Mouse (Mus musculus): ENCODE data around the gene Spout1. TPM values are rescaled to one million over a fixed set of nuclear protein-coding genes. Genes with fewer than 3 reads are reported as not detected.

Spout1 gene
- 28.0 and 40.8 TPM in 2 replicates for polyA plus RNA-seq (2012; rRNA removed; ENCODE audit: low replicate concordance)

GRCm38 (mm10) chr2:30177700-30178675 is at the start of gene Spout1:
Spout1 (minus strand) TSS chr2:30178459.

GRCm38 (mm10) chr2:30205629-30206357 is 27.5 kb upstream of the Spout1 start, which contains the start of gene Kyat1:
Kyat1 (minus strand) TSS chr2:30205847.

GRCm38 (mm10) chr2:30171371-30171996 is 6.8 kb downstream of the Spout1 start, which contains the start of gene Endog:
Endog (plus strand) TSS chr2:30171493.

GRCm38 (mm10) chr2:30133613-30134377 is 44.5 kb downstream of the Spout1 start, which contains the start of gene Tbc1d13:
Tbc1d13 (plus strand) TSS chr2:30133746.

GRCm38 (mm10) chr2:30124472-30125274 is 53.6 kb downstream of the Spout1 start, which contains the start of gene Zer1:
Zer1 (minus strand) TSS chr2:30124585.

Other genes with a start within 250 kb of the Spout1 start
- gene Gle1, start 243.0 kb downstream of the Spout1 start, polyA plus RNA-seq (2012; rRNA removed; ENCODE audit: low replicate concordance), result 31.3 TPM in 2 replicates
- gene Sptan1, start 212.9 kb downstream of the Spout1 start, polyA plus RNA-seq (2012; rRNA removed; ENCODE audit: low replicate concordance), result 236 and 374 TPM in 2 replicates
- 21.6 and 42.9 TPM in 2 replicates for gene Wdr34, start 129.6 kb downstream of the Spout1 start, polyA plus RNA-seq (2012; rRNA removed; ENCODE audit: low replicate concordance)
- gene Set, start 121.1 kb downstream of the Spout1 start, polyA plus RNA-seq (2012; rRNA removed; ENCODE audit: low replicate concordance), result 24.7 and 66.2 TPM in 2 replicates
- gene Pkn3, start 100.8 kb downstream of the Spout1 start, polyA plus RNA-seq (2012; rRNA removed; ENCODE audit: low replicate concordance), result 22.8 and 30.4 TPM in 2 replicates
- gene Zdhhc12, start 84.8 kb downstream of the Spout1 start, polyA plus RNA-seq (2012; rRNA removed; ENCODE audit: low replicate concordance), result 51.6 and 55.9 TPM in 2 replicates
- 60.2 and 82.4 TPM in 2 replicates for gene Zer1, start 53.9 kb downstream of the Spout1 start, polyA plus RNA-seq (2012; rRNA removed; ENCODE audit: low replicate concordance)
- 80.1 and 82.8 TPM in 2 replicates for gene Tbc1d13, start 44.7 kb downstream of the Spout1 start, polyA plus RNA-seq (2012; rRNA removed; ENCODE audit: low replicate concordance)
- 41.3 and 50.6 TPM in 2 replicates for gene Endog, start 7.0 kb downstream of the Spout1 start, polyA plus RNA-seq (2012; rRNA removed; ENCODE audit: low replicate concordance)
- gene Kyat1, start 27.4 kb upstream of the Spout1 start, polyA plus RNA-seq (2012; rRNA removed; ENCODE audit: low replicate concordance), result 32.9 and 33.7 TPM in 2 replicates
- gene Lrrc8a, start 59.3 kb upstream of the Spout1 start, polyA plus RNA-seq (2012; rRNA removed; ENCODE audit: low replicate concordance), result 44.2 and 66.0 TPM in 2 replicates
- 12.7 and 13.6 TPM in 2 replicates for gene Gm28035, start 62.1 kb upstream of the Spout1 start, polyA plus RNA-seq (2012; rRNA removed; ENCODE audit: low replicate concordance)
- gene Phyhd1, start 87.7 kb upstream of the Spout1 start, polyA plus RNA-seq (2012; rRNA removed; ENCODE audit: low replicate concordance), result 59.0 and 102 TPM in 2 replicates
- gene Gm28038, start 102.6 kb upstream of the Spout1 start, polyA plus RNA-seq (2012; rRNA removed; ENCODE audit: low replicate concordance), result not detected in 2 replicates
- 58.1 and 113 TPM in 2 replicates for gene Dolk, start 107.9 kb upstream of the Spout1 start, polyA plus RNA-seq (2012; rRNA removed; ENCODE audit: low replicate concordance)
- gene Nup188, start 107.9 kb upstream of the Spout1 start, polyA plus RNA-seq (2012; rRNA removed; ENCODE audit: low replicate concordance), result 32.1 and 51.8 TPM in 2 replicates
- 268 and 456 TPM in 2 replicates for gene Sh3glb2, start 180.9 kb upstream of the Spout1 start, polyA plus RNA-seq (2012; rRNA removed; ENCODE audit: low replicate concordance)
- 75.0 and 133 TPM in 2 replicates for gene Miga2, start 185.8 kb upstream of the Spout1 start, polyA plus RNA-seq (2012; rRNA removed; ENCODE audit: low replicate concordance)
- gene Dolpp1, start 213.8 kb upstream of the Spout1 start, polyA plus RNA-seq (2012; rRNA removed; ENCODE audit: low replicate concordance), result 53.2 and 65.5 TPM in 2 replicates
- 212 and 378 TPM in 2 replicates for gene Crat, start 237.4 kb upstream of the Spout1 start, polyA plus RNA-seq (2012; rRNA removed; ENCODE audit: low replicate concordance)
- 213 and 291 TPM in 2 replicates for gene Ptpa, start 237.6 kb upstream of the Spout1 start, polyA plus RNA-seq (2012; rRNA removed; ENCODE audit: low replicate concordance)

Data from subcutaneous adipose tissue, adult 2 months (tissue).